ENCODE assay signal across 24 mouse cellular contexts in genomic region chr5:77865342-77865741, GRCm38 (mm10).
DNase-seq lines count a peak whose midpoint lies in the region; ATAC-seq and TF ChIP-seq lines count a peak whose summit lies in the region.
"Had no signal": no experiment of that assay in that cellular context is flagged by ENCODE, and none has a peak within 500 bp of the region (broad histone marks: within the 10 kb centered on the region; RNA-seq: fewer than 3 reads in every experiment).

No protein-coding gene starts in this region.

- no peak overlapping the region for H3K4me3 ChIP-seq in forebrain, embryonic 14.5 days (ENCODE audit: low read depth, low read length)
- no peak overlapping the region for H3K4me3 ChIP-seq in forebrain, embryonic 15.5 days
- H3K4me3 ChIP-seq in midbrain, embryonic 14.5 days (replicated peaks; ENCODE audit: low read depth, low read length) = no peak overlapping the region
- H3K4me3 ChIP-seq in midbrain, postnatal 0 days (ENCODE audit: low read depth, low read length) = no peak overlapping the region
- H3K4me3 ChIP-seq in midbrain, embryonic 16.5 days (ENCODE audit: low read depth, low read length) = no peak overlapping the region
- H3K4me3 ChIP-seq: forebrain, embryonic 10.5 days; heart, embryonic 10.5 days; hindbrain, embryonic 12.5 days; limb, embryonic 15.5 days; neural tube, embryonic 12.5 days had no signal

- H3K4me1 ChIP-seq in forebrain, embryonic 14.5 days (ENCODE audit: control insufficient read depth, insufficient read depth, low read length) = no peaks in the 10 kb centered on the region
- H3K4me1 ChIP-seq in forebrain, embryonic 15.5 days = peaks cover 4% of the 10 kb centered on the region; the same call in 1 of the 2 replicates
- no peaks in the 10 kb centered on the region for H3K4me1 ChIP-seq in midbrain, embryonic 14.5 days (ENCODE audit: control insufficient read depth, insufficient read depth, low read length)
- no peaks in the 10 kb centered on the region for H3K4me1 ChIP-seq in midbrain, postnatal 0 days (ENCODE audit: insufficient read depth, low read length)
- no peaks in the 10 kb centered on the region for H3K4me1 ChIP-seq in midbrain, embryonic 16.5 days (ENCODE audit: control insufficient read depth, insufficient read depth, low read length)
- H3K4me1 ChIP-seq: forebrain, embryonic 10.5 days; heart, embryonic 10.5 days; hindbrain, embryonic 12.5 days; limb, embryonic 15.5 days; neural tube, embryonic 12.5 days had no signal

- no peak overlapping the region for H3K27ac ChIP-seq in forebrain, embryonic 14.5 days (ENCODE audit: low read depth, low read length)
- no peak overlapping the region for H3K27ac ChIP-seq in forebrain, embryonic 15.5 days (replicated peaks)
- H3K27ac ChIP-seq in midbrain, embryonic 14.5 days (replicated peaks; ENCODE audit: low read depth, low read length) = no peak overlapping the region
- no peak overlapping the region for H3K27ac ChIP-seq in midbrain, postnatal 0 days (ENCODE audit: low read depth, low read length)
- no peak overlapping the region for H3K27ac ChIP-seq in midbrain, embryonic 16.5 days (ENCODE audit: low read length)
- H3K27ac ChIP-seq: forebrain, embryonic 10.5 days; heart, embryonic 10.5 days; hindbrain, embryonic 12.5 days; kidney, postnatal 0 days; limb, embryonic 15.5 days; liver, embryonic 14.5 days; neural tube, embryonic 12.5 days; stomach, postnatal 0 days had no signal

- no peak for TF ChIP-seq CTCF in midbrain, postnatal 0 days (IDR thresholded peaks at IDR 0.05)

- ATAC-seq in forebrain, embryonic 14.5 days = peak; percentile 26; the same call in 1 of the 2 replicates
- ATAC-seq in forebrain, embryonic 15.5 days (replicated peaks) = no peak
- no peak for ATAC-seq in midbrain, embryonic 14.5 days (ENCODE audit: low FRiP score, low TSS enrichment)
- no peak for ATAC-seq in midbrain, postnatal 0 days (ENCODE audit: low FRiP score)
- peak; percentile 25; the same call in 1 of the 2 replicates for ATAC-seq in midbrain, embryonic 16.5 days
- ATAC-seq: activated CD4-positive, CD25-positive, alpha-beta regulatory T cell, adult 4 months had no signal

- H3K27me3 ChIP-seq in forebrain, embryonic 14.5 days (replicated peaks; ENCODE audit: control insufficient read depth, insufficient read depth, low read length) = no peaks in the 10 kb centered on the region
- no peaks in the 10 kb centered on the region for H3K27me3 ChIP-seq in forebrain, embryonic 15.5 days
- no peaks in the 10 kb centered on the region for H3K27me3 ChIP-seq in midbrain, embryonic 14.5 days (ENCODE audit: control insufficient read depth, insufficient read depth, low read length)
- H3K27me3 ChIP-seq in midbrain, postnatal 0 days (ENCODE audit: insufficient read depth, low read length) = no peaks in the 10 kb centered on the region
- H3K27me3 ChIP-seq in midbrain, embryonic 16.5 days (ENCODE audit: control insufficient read depth, insufficient read depth, low read depth, low read length) = no peaks in the 10 kb centered on the region
- H3K27me3 ChIP-seq: CH12.LX; hindbrain, embryonic 12.5 days; limb, embryonic 15.5 days; neural tube, embryonic 12.5 days had no signal

- 34% methylated on average over 7 of the region's 7 CpGs for WGBS in forebrain, embryonic 14.5 days
- 44% methylated on average over 7 of the region's 7 CpGs for whole genome bisulfite sequencing in forebrain, embryonic 15.5 days
- WGBS in midbrain, embryonic 14.5 days = 67% methylated on average over 7 of the region's 7 CpGs
- 49% methylated on average over 7 of the region's 7 CpGs for WGBS in midbrain, postnatal 0 days
- 51% methylated on average over 7 of the region's 7 CpGs for WGBS in midbrain, embryonic 16.5 days

- H3K9me3 ChIP-seq in forebrain, embryonic 14.5 days (replicated peaks; ENCODE audit: control insufficient read depth, low read length) = no peaks in the 10 kb centered on the region
- no peaks in the 10 kb centered on the region for H3K9me3 ChIP-seq in forebrain, embryonic 15.5 days
- no peaks in the 10 kb centered on the region for H3K9me3 ChIP-seq in midbrain, embryonic 14.5 days (ENCODE audit: control insufficient read depth, low read length)
- H3K9me3 ChIP-seq in midbrain, postnatal 0 days (ENCODE audit: low read length) = no peaks in the 10 kb centered on the region
- H3K9me3 ChIP-seq in midbrain, embryonic 16.5 days (replicated peaks; ENCODE audit: control insufficient read depth, low read length, poor library complexity, severe bottlenecking) = no peaks in the 10 kb centered on the region
- H3K9me3 ChIP-seq: forebrain, embryonic 10.5 days; heart, embryonic 10.5 days; hindbrain, embryonic 12.5 days; limb, embryonic 15.5 days; neural tube, embryonic 12.5 days had no signal

- DNase-seq in forebrain, embryonic 14.5 days (ENCODE audit: low spot score) = peak; percentile 50
- peak; percentile 55 for DNase-seq in midbrain, embryonic 14.5 days
- DNase-seq in midbrain, postnatal 0 days (ENCODE audit: low spot score) = no peak
- peak; percentile 63 for DNase-seq in forelimb bud, embryonic 11.5 days (ENCODE audit: low read depth, low spot score)
- DNase-seq in testis, postnatal 10 days (ENCODE audit: low spot score) = no peak
- DNase-seq in B cell, adult 2 months = no peak
- DNase-seq: adrenal gland, adult 8-10 months; cerebellum, adult 18-20 months; cerebellum, postnatal 25 days; kidney, adult 2 months; layer of hippocampus, adult 9-11 months; lung, embryonic 14.5 days had no signal

- H3K36me3 ChIP-seq in forebrain, embryonic 14.5 days (ENCODE audit: control insufficient read depth, insufficient read depth, low read length) = no peaks in the 10 kb centered on the region
- H3K36me3 ChIP-seq in forebrain, embryonic 15.5 days = no peaks in the 10 kb centered on the region
- no peaks in the 10 kb centered on the region for H3K36me3 ChIP-seq in midbrain, embryonic 14.5 days (ENCODE audit: control insufficient read depth, insufficient read depth, low read length)
- no peaks in the 10 kb centered on the region for H3K36me3 ChIP-seq in midbrain, postnatal 0 days (ENCODE audit: insufficient read depth, low read length)
- H3K36me3 ChIP-seq in midbrain, embryonic 16.5 days (ENCODE audit: control insufficient read depth, insufficient read depth, low read length) = no peaks in the 10 kb centered on the region
- H3K36me3 ChIP-seq: forebrain, embryonic 10.5 days; heart, embryonic 10.5 days; hindbrain, embryonic 12.5 days; limb, embryonic 15.5 days; neural tube, embryonic 12.5 days had no signal

- no peak overlapping the region for H3K4me2 ChIP-seq in forebrain, embryonic 14.5 days (ENCODE audit: low read length)
- H3K4me2 ChIP-seq in forebrain, embryonic 15.5 days (replicated peaks) = no peak overlapping the region
- H3K4me2 ChIP-seq in midbrain, embryonic 14.5 days (ENCODE audit: low read length) = no peak overlapping the region
- no peak overlapping the region for H3K4me2 ChIP-seq in midbrain, postnatal 0 days (ENCODE audit: low read depth, low read length, poor library complexity, severe bottlenecking)
- no peak overlapping the region for H3K4me2 ChIP-seq in midbrain, embryonic 16.5 days (ENCODE audit: low read length)
- H3K4me2 ChIP-seq: hindbrain, embryonic 12.5 days; limb, embryonic 15.5 days; lung, embryonic 14.5 days; neural tube, embryonic 12.5 days had no signal

- no peak overlapping the region for H3K9ac ChIP-seq in forebrain, embryonic 14.5 days (ENCODE audit: low read length)
- no peak overlapping the region for H3K9ac ChIP-seq in forebrain, embryonic 15.5 days (replicated peaks)
- H3K9ac ChIP-seq in midbrain, embryonic 14.5 days (replicated peaks; ENCODE audit: low read length) = no peak overlapping the region
- no peak overlapping the region for H3K9ac ChIP-seq in midbrain, postnatal 0 days (replicated peaks; ENCODE audit: low read length, poor library complexity, severe bottlenecking)
- no peak overlapping the region for H3K9ac ChIP-seq in midbrain, embryonic 16.5 days (ENCODE audit: low read depth, low read length)
- H3K9ac ChIP-seq: hindbrain, embryonic 12.5 days; limb, embryonic 15.5 days; liver, embryonic 14.5 days; lung, embryonic 14.5 days; neural tube, embryonic 12.5 days had no signal

Comparison
In these comparisons a context has a peak if more than half of its experiments do, and no peak if none do; other contexts are left out.
1. ATAC-seq: peak in forebrain, embryonic 14.5 days (single experiment) and midbrain, embryonic 16.5 days (single experiment); none in forebrain, embryonic 15.5 days (single experiment), midbrain, embryonic 14.5 days (single experiment) and midbrain, postnatal 0 days (single experiment).
2. DNase-seq: peak in forebrain, embryonic 14.5 days (single experiment), midbrain, embryonic 14.5 days (single experiment) and forelimb bud, embryonic 11.5 days (single experiment); none in midbrain, postnatal 0 days (single experiment), testis, postnatal 10 days (single experiment) and B cell, adult 2 months (0 of 2).